Mouse (Mus musculus) CD8-positive naive resting alpha-beta T cell, adult 57 days (primary cell): ENCODE data around the gene Gm17428. TPM values are rescaled to one million over a fixed set of nuclear protein-coding genes. Genes with fewer than 3 reads are reported as not detected.

ENCODE experiments used
- total RNA-seq: library from RNA; stranded (reverse); gene quantifications from one replicate; pipeline ENCODE4 v1.2.4, GENCODE M21; 2023

Gm17428 gene
- total RNA-seq = not detected

GRCm38 (mm10) chr14:54976633-54977032 is at the start of gene Gm17428:
Gm17428 (plus strand) TSS chr14:54976933.

GRCm38 (mm10) chr14:54932645-54933150 is 44.0 kb upstream of the Gm17428 start, which contains the start of gene Il25:
Il25 (plus strand) TSS chr14:54932695.

GRCm38 (mm10) chr14:54935904-54936830 is 40.6 kb upstream of the Gm17428 start, which contains the start of gene Cmtm5:
Cmtm5 (plus strand) TSS chr14:54936261.

GRCm38 (mm10) chr14:54966320-54966977 is 10.3 kb upstream of the Gm17428 start, which contains the start of gene Myh6:
Myh6 (minus strand) TSS chr14:54966927.

GRCm38 (mm10) chr14:54994136-54994868 is 17.6 kb downstream of the Gm17428 start, which contains the start of gene Myh7:
Myh7 (minus strand) TSS chr14:54994626.

GRCm38 (mm10) chr14:55014991-55015766 is 38.4 kb downstream of the Gm17428 start, which contains the start of gene Ngdn:
Ngdn (plus strand) TSS chr14:55015454.

Other genes with a start within 250 kb of the Gm17428 start
- gene Slc7a8, start 195.0 kb upstream of the Gm17428 start, total RNA-seq = 0.43 TPM
- not detected for gene Rnf212b, start 162.8 kb upstream of the Gm17428 start, total RNA-seq
- gene Homez, start 106.0 kb upstream of the Gm17428 start, total RNA-seq = 6.8 TPM
- 12.5 TPM for gene Ppp1r3e, start 99.4 kb upstream of the Gm17428 start, total RNA-seq
- 3.6 TPM for gene Bcl2l2, start 93.6 kb upstream of the Gm17428 start, total RNA-seq
- gene Gm20521, start 93.5 kb upstream of the Gm17428 start, total RNA-seq = 0.83 TPM
- gene Pabpn1, start 84.4 kb upstream of the Gm17428 start, total RNA-seq = 231 TPM
- gene Slc22a17, start 63.8 kb upstream of the Gm17428 start, total RNA-seq = 2.8 TPM
- gene Efs, start 50.8 kb upstream of the Gm17428 start, total RNA-seq = not detected
- gene Il25, start 44.2 kb upstream of the Gm17428 start, total RNA-seq = not detected
- not detected for gene Cmtm5, start 40.7 kb upstream of the Gm17428 start, total RNA-seq
- not detected for gene Myh6, start 10.0 kb upstream of the Gm17428 start, total RNA-seq
- not detected for gene Myh7, start 17.7 kb downstream of the Gm17428 start, total RNA-seq
- gene Ngdn, start 38.5 kb downstream of the Gm17428 start, total RNA-seq = 87.3 TPM
- gene Zfhx2, start 115.4 kb downstream of the Gm17428 start, total RNA-seq = 14.9 TPM
- gene Thtpa, start 117.9 kb downstream of the Gm17428 start, total RNA-seq = 6.1 TPM
- gene Ap1g2, start 129.7 kb downstream of the Gm17428 start, total RNA-seq = 131 TPM
- gene Jph4, start 140.0 kb downstream of the Gm17428 start, total RNA-seq = not detected
- gene Dhrs2, start 245.1 kb downstream of the Gm17428 start, total RNA-seq = not detected